Mouse (Mus musculus) ES-Bruce4 (cell line): ENCODE measurements around the gene Mpzl3.

Source experiments
- CTCF ChIP-seq: IDR thresholded peaks from one replicate; pipeline ENCODE4 v1.8.1; 2011; ENCODE audit warnings: low read depth, low read length
- POLR2A ChIP-seq: IDR thresholded peaks from one replicate; pipeline ENCODE4 v1.8.1; 2011; ENCODE audit warnings: low read length; ENCODE audit not compliant: insufficient read depth

- TF ChIP-seq POLR2A = no peak
- TF ChIP-seq CTCF = no peak
Observed at GRCm38 (mm10) chr9:45009180-45010078, 45.6 kb upstream of the Mpzl3 start, which contains the start of gene Cd3e.
